Mouse (Mus musculus) gastrocnemius, postnatal 4 days (tissue): ENCODE measurements at regions not wholly inside any gene's neighbourhood (a gene's known extent, or its start where the extent isn't known, plus 50 kb on each side); places are given as distances from the start of the nearest gene placed in this dataset.
A peak's percentile ranks its signal among the peaks of the same experiment; 100 is the strongest.

Experiments
- DNase-seq, 2 experiments: peaks; one replicate each; pipeline ENCODE4 v3.0.0; 2021 to 2022; ENCODE audit warnings: low spot score in 2 of 2, mixed read lengths in 2 of 2

DNA sequence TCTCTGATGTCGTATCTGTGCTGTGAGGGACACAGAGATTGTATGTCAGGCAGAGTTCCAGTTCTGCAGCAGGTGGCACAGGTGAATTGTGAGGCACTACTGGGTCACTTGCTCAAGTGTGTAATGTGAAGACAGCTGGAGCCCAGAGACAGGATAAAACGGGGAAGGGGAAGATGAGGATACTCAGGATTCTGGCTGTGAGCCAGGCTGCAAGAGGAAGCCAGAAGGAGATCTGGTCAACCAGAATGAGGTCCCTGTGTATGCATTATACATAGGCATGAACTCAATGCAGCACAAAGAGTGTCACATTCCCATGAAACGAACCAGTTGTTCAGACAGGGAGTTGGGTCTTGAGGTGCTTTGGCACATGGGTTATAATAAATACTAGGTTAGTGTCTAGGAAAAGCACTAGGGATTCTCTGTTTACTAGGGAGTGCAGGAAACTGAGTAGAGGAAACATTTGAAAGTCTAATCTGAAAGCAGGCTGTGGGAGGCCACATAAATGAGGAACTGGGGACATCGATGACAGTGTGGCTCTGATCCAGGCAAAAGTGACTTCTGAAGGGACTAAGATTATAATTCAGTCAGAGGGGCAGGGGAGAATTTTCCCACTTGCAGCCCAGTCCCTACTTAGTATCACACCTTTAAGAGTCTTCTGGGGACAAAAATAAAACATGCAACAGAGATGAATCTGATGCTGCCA lies 109.9 kb upstream of the Rxfp2 start:
- no peak for DNase-seq

GRCm38 (mm10) chr5:149909108-149909739 lies 109.3 kb upstream of the Rxfp2 start:
- DNase-seq = no peak

- DNase-seq = no peak
Measured at GRCm38 (mm10) chr5:149909971-149910370, 108.5 kb upstream of the Rxfp2 start.

GRCm38 (mm10) chr5:149911968-149912367 lies 106.5 kb upstream of the Rxfp2 start:
- DNase-seq = no peak

- no peak for DNase-seq
Measured at GRCm38 (mm10) chr5:149915761-149916160, 102.7 kb upstream of the Rxfp2 start.

GRCm38 (mm10) chr5:149917374-149917773 lies 101.1 kb upstream of the Rxfp2 start:
- DNase-seq = no peak

DNA sequence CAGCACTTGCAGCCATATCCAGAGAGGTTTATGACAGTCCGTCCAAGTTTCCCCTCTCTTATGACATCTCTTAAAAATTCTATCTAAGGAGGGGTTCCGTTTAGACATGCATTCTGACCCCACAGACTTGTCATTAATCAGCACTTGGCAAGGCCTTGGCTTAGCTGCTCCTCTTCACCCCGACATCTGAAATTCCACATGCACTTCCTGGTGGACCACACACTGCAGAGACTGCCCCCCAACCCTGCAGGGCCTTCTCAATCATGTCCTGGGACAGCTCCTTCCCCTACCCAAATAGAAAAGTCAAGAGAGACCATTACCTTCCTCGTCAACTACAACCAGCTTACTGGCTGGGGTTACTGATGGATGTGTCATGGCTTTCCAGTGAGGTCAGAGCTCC lies 99.4 kb upstream of the Rxfp2 start:
- DNase-seq = no peak

DNA sequence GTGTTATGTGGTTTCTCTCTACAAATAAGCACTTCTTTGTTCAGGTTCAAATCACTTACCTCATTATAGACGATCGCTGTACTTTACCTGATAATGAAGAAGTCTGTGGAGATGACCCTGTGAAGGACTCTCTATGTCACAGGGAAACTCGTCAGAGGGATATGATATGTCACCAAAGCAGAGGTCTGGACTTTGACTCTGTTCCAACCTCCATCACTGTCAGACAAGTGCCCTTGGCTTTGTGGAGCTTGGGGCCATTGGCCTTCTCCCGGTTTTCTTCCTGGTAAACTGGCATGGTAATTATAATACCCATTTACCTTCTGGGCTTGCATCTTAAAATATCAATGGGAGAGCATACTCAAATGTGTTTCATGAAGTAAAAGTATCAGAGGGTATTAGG lies 98.1 kb upstream of the Rxfp2 start:
- DNase-seq = no peak

DNA sequence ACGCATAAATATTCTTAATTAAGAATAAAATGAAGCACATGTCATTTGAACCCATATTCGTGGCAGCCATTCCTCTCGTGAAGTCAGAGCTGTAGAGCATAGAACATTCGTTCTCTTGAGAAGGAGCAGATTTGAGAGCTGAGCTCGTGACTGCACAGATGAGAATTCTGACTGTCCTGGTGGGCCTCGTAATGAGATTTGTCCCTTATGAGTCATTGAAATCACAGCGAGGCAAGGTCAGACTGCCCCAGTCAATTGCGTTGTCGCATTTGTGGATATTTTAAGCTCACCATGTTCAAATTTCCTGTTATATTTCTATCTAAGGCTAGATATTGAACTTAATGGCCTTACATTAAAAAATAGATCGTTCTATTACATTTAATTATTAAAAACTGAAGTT lies 94.0 kb upstream of the Rxfp2 start:
- no peak for DNase-seq

- no peak for DNase-seq
Measured at GRCm38 (mm10) chr5:149926786-149927185, 91.7 kb upstream of the Rxfp2 start.

DNA sequence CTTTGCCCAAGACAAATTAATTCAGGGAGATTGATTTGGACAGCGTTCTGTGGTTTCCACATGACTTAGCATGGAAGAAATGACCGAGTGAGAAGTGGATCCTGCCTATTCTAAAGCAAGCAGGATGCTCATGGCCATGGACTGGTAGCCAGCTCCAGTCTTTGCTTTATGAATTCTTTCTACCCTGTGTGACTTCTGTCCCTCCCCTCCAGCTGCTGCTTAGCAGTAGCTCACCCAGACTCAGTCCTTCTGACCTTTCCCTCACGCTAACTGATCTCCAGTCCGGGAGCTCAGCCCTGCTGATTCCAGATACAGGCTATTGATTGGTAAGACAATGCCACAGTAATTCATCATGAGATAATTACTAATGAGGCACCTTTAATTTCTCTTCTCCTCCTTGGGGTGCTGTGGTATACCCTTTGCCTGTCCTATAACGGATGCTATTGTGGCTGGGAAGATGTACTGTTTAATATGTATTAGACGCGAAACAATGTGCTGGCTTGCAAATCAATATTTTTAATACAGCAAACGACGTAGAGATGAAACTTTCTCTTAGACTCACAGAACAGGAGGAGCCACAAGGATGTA lies 86.8 kb upstream of the Rxfp2 start:
- DNase-seq = no peak

DNA sequence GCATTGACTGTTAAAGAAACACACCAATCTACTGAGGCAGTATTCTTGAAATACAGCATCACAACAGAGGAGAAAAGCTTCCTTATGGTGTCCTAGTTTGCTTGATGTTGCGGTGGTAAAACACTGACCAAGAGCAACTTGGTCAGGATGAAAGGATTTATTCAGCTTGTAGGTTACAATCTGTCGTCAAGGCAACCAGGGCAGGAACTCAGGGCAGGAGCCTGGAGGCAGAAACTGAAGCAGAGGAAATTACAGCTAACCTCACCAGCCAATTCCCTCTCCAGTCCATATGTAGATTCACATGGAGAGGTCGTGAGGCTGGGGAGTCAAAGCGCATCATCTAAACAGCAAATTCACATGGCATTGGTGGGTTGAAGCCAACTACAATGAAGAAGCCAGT lies 86.3 kb upstream of the Rxfp2 start:
- DNase-seq = no peak

DNA sequence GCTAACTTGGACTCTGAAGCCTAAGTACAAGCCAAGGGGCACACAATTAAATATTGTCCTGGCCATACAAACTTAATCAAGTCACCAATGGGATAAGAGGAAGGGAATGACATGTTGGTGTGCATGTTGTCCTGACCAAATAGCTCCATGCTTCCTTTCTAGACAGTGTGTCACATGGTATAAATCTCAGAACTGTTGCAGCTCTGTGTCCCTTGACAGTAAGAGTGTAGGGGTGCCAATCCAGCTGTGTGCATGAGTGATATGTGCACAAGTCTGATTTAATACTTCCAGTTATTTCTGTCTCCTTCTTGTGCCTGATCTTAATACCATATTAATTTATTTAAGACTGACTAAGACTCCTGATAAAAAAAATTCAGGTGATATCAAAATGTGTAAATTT lies 72.8 kb upstream of the Rxfp2 start:
- no peak for DNase-seq

- peak in 1 of 2 experiments; percentile 43 for DNase-seq
Measured at GRCm38 (mm10) chr5:149947491-149947890, 71.0 kb upstream of the Rxfp2 start.

GRCm38 (mm10) chr5:149956931-149957330 lies 61.5 kb upstream of the Rxfp2 start:
- no peak for DNase-seq

DNA sequence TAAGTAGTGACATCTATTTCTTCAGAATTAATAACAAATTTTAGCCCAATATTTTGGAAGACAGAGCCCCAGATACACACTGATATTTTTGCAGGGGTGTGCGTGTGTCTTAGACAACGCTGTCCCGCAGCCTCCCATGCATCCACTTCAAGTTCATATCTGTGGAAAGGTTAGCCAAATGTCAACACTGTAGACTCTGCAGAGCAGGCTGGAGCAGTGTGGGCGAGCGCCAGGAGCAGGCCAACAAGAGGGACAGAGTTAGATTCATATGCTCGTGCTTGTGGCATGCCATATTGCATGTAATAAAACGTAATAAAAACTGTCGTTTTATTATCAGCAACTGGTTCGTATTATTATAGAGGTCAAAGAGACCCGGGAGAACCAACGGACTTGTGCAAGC lies 57.3 kb upstream of the Rxfp2 start:
- DNase-seq = no peak

DNA sequence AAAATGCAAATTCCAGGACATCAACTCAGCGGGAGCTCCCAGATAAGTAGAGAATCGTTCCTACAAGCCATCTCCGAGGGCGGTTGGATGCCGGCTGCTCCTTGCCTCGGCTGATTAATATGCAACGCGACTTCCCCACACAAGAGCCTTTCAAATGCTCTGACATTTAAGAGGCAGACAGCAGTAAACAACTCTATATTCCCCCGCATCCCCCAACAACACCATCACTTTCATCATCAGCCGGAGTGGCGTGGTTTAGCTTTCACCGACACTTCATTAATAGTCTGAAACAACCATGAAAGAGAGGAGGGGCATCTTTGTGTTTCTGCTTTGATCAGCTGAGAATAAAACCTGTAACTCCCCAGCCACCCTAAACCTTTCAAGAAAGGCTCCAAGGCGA lies 53.7 kb upstream of the Rxfp2 start:
- DNase-seq = no peak
